Mouse (Mus musculus) gastrocnemius, adult 8-10 months (tissue): ENCODE measurements around the gene Pfkfb3. TPM values are rescaled to one million over a fixed set of nuclear protein-coding genes. Genes with fewer than 3 reads are reported as not detected.
A peak's percentile ranks its signal among the peaks of the same experiment; 100 is the strongest.

Source experiments
- DNase-seq, 2 experiments: peaks; one replicate each; pipeline ENCODE4 v3.0.0; 2022; ENCODE audit warnings: low spot score in 2 of 2
- total RNA-seq, 4 experiments: library from RNA; stranded (reverse); gene quantifications; 2 replicates each; pipeline ENCODE4 v1.2.4; 2022

Pfkfb3 gene
- 100 to 1,000 TPM; 202 to 429 (median 324) TPM for total RNA-seq

GRCm38 (mm10) chr2:11553471-11554400 is at the start of gene Pfkfb3:
Gene Pfkfb3, minus strand, starts transcription at chr2:11554077.
- peak; percentile 46 to 71 for DNase-seq

DNA sequence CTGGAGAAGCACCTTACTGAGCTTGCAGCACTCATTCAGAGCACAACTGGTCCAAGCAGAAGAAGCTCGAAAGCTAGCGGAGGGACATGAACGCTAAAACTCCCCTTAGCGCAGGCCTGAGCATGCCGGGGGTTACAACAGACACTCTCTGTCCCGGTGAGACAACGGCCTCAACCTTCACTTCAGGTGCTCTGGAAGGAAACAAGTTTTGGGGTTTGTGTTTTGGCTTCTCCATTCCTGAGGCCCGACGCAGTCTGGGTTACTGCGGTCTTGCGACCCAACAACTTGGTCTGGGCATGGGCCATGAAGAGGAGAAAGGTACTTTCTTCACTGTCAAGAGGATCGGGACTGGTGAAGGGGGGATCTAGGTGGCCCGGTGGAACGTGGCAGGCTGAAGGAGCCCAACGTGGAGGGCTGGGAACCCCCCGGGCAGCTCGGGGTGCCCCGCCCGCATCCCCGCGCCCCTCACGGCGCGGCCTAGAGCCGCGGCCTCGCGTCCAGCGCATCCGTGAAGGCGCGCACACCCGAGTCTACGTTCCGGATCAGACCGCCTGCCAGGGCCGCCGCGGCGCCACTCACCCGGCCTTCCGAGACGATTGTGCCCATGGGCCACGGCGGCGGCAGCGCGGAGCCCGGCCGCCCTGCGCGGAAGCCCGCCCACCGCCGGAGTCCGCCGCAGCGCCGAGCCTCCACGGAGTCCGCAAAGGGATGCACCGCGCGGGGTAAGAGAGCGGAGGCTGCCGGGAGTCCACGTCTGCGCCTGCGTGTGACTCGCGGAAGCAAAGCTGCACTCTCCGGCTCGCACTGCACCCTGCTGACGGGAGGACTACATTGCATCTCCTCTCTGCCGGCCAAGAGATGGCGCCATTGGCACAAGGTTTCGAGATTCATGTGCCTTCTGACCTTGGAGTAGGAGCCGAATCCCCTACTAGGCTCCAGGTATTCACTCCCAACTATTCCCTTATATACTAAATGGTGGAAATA is 48.9 kb upstream of the Pfkfb3 start:
- peak; percentile 89 for DNase-seq

DNA sequence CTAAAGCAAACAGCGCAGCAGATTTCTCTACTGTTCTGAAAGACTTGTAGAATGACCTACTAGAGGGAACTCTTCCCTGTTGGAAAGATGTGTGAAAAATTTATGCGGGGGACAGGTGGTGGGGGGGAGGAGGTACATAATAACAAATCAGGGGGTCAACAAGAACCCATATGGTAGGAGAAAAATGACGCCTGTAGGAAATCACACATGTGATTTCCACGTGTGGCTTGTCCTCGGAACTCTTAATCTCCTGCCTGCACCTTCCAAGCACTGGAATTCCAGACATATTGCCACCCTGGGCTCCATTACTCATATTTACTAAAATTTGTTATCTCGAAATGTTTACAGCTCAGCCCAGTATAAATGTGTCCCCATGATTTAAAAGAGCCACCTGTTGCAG is 47.9 kb upstream of the Pfkfb3 start:
- no peak for DNase-seq

DNA sequence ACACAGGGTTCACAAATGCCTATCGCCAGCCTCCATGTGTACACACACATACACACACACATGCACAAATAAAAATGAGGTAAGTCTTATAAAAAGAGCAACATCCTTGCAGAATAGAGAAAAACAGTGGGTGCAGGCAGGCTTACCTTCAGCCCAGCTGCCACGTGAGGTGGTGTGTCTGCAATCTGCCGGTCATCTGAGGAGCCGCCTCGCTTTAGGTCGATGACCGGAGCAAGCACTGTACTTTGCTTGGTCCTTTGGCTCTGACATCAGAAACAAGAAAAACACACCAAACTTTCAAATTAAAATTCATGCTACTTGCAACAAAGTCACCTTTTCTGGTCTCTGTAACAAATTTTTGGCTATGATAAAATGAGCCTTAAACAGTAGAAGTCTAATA is 44.0 kb upstream of the Pfkfb3 start:
- no peak for DNase-seq

DNA sequence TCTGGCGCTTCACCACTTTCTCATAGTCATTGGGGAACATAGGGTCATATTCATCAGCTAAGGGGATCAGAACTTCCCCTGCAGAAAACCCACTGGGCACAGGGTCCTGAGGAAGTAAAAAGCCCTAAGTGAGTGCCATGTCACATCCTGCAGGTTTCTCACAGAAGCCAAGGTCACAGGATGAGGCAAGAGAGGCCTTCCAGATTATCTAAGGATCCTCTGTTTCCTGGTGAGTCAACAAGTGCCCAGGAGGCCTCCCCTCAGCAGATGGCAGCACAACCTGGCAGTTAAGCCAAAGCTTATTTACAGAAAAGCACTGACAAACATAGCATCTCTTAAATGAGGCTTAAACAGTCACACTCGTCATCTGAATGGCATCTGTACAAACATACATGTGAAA is 42.8 kb upstream of the Pfkfb3 start:
- DNase-seq = no peak

- no peak for DNase-seq
Measured at GRCm38 (mm10) chr2:11587996-11588395, 34.1 kb upstream of the Pfkfb3 start.

DNA sequence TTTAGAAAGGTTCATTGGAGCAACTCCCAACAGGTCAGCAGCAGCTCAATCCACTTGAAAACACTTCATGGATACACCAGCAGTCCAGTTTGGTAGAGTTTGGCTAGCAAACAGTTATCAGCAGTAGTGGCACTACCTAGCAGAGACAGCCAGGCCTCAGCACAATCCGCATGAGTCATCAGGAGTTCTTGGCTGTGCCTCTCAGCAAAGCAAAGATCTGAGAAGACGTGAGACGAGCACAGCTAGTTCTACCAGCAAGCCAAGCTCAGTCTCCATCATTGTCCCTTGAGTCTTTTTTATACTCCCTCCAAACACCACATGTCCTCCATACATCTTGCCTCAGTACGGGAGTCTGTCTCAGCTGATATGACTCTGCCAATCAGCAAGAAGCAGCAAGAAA is 25.5 kb upstream of the Pfkfb3 start:
- no peak for DNase-seq

GRCm38 (mm10) chr2:11578187-11578586 is 24.3 kb upstream of the Pfkfb3 start:
- no peak for DNase-seq

DNA sequence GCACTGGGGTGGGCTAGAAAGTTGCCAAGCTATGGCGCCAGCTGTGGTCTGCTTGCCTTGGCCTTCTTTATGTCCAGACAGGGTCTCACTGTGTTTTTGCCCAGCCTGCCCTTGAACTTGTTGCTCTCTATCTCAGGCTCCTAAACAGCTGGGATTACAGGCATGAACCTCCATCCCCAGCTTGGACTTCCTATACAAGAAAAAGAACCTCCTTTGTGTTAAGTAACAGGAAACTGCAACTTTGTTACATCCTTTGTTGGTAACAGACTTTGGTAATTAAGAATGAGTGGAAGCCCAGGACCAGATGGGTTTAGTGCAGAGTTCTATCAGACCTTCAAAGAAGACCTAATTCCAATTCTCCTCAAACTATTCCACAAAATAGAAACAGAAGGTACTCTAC is 19.8 kb upstream of the Pfkfb3 start:
- DNase-seq = no peak

GRCm38 (mm10) chr2:11571004-11571535 is 17.2 kb upstream of the Pfkfb3 start:
- DNase-seq = no peak

DNA sequence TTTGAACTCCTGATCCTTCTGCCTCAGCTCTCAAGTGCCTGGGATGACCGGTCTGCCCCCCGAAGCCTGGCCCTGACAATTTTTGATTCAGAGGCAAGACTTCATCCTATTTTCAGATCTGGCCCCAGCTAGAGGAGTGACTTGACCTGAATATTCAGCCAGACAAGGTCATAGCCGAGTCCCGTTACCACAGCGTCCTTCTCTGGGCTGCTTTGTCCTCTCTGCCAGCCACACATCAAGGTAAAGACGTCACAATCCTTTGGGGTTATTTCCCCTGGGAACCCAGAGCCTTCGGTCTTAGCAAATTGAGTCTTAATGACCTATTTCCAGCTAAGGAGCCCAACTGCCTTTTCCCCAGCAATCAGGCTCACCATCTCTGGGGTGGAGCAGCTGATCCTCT is 14.6 kb upstream of the Pfkfb3 start:
- DNase-seq = no peak

DNA sequence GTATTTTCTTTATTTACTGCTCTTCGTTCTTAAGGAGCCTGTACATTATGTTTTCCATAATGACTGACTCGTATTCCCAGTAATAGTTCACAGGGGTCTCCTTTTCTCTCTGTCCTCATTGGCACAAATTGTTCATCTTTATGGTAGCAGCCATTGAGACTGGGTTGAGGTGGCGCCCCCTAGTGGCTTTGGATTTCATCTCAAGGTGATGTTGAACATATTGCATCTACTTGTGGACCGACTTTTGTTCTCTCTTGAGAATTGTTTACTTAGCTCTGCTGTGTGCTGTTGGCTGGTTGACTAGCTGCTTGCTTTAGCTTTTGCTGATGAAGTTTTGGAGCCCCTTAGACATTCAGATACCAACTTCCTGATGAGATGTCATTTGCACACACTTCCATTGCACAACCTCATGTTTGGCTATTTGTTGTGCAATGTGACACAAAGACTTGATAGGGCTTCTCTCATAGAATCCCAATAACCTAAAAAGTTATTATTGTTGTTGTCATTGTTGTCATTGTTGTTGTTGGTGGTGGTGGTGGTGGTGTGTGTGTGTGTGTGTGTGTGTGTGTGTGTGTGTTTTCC is 14.0 kb upstream of the Pfkfb3 start:
- DNase-seq = no peak

DNA sequence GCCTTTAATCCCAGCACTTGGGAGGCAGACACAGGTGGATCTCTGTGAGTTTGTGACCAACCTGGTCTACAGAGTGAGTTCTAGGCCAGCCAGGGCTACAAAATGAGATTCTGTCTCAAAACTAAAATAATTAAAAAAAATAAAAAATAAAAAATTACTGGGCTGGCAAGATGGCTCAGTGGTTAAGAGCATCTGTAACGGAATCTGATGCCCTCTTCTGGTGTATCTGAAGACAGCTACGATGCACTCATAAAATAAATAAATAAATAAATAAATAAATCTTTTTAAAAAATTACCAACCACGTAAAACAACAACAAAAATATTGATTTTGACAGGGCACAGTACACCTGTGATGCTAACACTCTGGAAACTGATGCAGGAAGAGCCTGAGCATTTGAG is 13.0 kb upstream of the Pfkfb3 start:
- DNase-seq = no peak

DNA sequence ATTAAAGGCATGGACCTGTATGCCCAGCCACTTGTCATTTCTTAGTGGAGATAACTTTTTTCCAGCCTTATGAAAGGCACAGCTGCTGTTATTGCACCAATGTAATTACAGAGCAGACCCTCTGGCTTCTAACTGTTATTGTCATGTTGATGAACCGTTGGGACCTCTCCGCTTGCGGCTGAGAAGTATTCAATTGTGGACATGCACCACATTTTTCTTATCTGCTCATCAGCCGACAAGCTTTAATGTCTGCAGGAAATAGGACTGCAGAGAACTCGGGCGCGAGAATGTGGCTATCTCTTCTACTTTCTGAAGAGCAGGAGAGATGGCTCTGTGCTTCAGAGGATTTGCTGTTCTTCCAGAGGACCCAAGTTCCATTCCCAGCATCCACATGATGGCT is 12.4 kb upstream of the Pfkfb3 start:
- DNase-seq = no peak

GRCm38 (mm10) chr2:11564768-11565167 is 10.9 kb upstream of the Pfkfb3 start:
- DNase-seq = no peak

DNA sequence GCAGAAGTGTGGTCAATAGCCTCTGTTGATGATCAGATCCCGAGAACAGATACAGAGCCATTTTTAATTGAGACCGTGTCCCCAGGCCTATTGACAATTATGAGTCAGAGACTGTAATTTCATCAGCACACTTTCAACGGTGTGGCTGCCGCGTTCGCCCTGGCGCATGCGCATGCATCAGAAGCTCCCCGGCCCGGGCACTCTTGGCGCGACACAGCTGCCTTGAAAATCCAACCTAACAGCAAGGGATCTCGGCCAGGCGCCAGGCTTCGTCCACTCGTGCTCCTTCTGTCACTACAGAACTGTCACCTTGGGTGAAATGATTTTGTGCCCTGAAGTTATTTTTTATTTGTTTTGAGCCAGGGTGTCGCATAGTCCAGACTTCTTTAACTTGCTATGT is 9.4 kb upstream of the Pfkfb3 start:
- DNase-seq = no peak

DNA sequence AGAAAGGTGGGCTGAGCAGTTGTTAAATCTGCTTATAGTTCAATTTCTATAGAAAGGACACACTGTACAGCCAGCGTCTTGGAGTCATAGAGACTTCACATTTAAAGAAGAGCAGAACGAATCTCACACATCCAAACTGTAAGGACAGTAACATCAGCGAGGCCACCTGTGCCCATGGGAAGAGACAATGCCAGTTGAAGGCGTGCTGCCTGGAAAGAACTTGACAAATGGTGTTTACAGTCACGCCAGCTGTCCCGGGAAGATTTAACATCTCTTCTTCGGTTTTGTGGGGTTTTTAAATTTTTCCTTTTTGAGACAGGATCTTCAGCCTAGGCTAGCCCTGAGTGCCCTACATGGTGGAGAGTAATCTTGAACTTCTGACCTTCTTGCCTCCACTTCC is 4.8 kb upstream of the Pfkfb3 start:
- DNase-seq = no peak

DNA sequence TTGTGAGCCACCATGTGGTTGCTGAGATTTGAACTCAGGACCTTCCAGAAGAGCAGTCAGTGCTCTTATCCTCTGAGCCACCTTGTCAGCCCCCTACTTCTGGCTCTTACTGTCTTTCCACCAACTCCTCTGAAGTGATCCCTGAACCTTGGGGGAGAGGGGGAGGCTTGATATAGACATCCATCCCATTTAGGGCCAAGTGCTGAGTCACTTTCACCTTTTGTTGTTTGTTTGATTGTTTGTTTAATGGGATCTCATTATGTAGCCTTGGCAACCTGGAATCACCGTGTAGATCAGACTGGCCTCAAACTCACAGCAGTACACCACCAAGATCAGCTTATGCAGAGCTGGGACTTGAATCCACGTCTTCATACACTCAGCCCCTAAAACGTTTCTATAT is 3.4 kb upstream of the Pfkfb3 start:
- DNase-seq = no peak

DNA sequence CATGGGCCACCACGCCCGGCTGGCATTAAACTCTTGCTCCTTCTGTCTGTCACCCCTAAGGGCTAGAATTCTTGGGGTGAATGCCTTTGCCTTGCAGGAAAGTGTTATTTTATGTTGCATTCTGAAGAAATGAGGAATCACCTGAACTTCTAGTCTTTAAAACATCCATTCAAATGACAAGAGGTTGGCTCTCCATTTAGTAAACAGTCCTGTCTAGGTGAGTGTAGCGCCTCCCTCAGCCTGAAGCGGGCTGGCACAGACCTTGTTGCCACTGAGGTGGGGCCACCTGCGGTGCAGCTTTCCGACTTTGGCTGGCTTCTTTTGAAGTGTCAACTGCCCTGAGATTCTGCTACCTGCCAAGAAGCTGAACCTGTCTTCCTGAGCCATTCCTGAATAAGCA is 1.4 kb upstream of the Pfkfb3 start:
- no peak for DNase-seq

GRCm38 (mm10) chr2:11552966-11553451 is 868 bp downstream of the Pfkfb3 start:
- DNase-seq = no peak

DNA sequence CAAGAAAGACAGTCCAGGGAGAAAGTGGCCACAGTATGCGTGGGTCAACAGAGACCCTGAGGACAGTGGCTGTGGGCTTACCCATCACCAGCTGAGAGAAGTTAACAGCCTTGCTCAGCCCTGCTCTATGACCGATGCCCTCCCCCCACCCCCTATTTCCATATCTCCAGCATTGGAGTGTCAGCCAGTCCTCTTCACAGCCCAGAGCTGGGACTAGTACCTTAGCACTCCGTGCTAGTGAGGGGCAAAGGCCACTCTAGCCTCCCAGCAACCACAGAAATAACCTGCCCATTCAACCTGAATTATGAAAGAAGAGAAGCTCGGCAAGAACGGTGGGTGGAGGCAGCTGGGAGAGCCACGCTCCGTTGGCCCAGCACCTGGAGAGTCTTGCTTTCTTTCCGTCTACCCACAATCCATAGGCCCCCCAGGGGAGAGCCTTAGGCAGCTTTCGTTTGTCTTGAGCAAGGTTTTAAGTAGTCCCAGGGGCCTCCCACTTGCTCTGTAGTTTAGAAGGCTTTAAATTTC is 1.5 kb downstream of the Pfkfb3 start:
- DNase-seq = no peak
